Mouse (Mus musculus) adrenal gland, adult 18-20 months (tissue): ENCODE results near the gene Lrrc41. TPM values are rescaled to one million over a fixed set of nuclear protein-coding genes. Genes with fewer than 3 reads are reported as not detected.
A peak's percentile ranks its signal among the peaks of the same experiment; 100 is the strongest.

ENCODE experiments used
- DNase-seq, 2 experiments: peaks; one replicate each; pipeline ENCODE4 v3.0.0; 2021 to 2022; ENCODE audit warnings: low spot score in 2 of 2
- long read RNA-seq, 2 experiments: library from polyadenylated mRNA; stranded (forward); transcript quantifications; one replicate each; pipeline ENCODE4 v2.0.0; 2021
- total RNA-seq, 2 experiments: library from RNA; stranded (reverse); gene quantifications; 1 replicate in 1 of 2; 2 replicates in 1 of 2; pipeline ENCODE4 v1.2.3; 2021

The Lrrc41 gene
- 10 to 100 TPM; 73.7 to 81.7 TPM for total RNA-seq
- long read RNA-seq, experiment 1, transcript Lrrc41-201 (10 exons, 3,065 nt): major isoform, 77 of 91 reads
- long read RNA-seq, experiment 1, partial matches to known transcripts: 7 of 91 reads
- long read RNA-seq, experiment 1, other reads (novel, unspliced or antisense): 7 of 91 reads
- long read RNA-seq, experiment 2, transcript Lrrc41-201 (10 exons, 3,065 nt): major isoform, 58 of 82 reads
- long read RNA-seq, experiment 2, partial matches to known transcripts: 21 of 82 reads
- long read RNA-seq, experiment 2, other reads (novel, unspliced or antisense): 3 of 82 reads

- DNase-seq: peak; percentile 94
Measured at GRCm38 (mm10) chr4:116074861-116075620, at the start of gene Lrrc41, which contains the start of gene Uqcrh. TSS of gene Lrrc41 (plus strand) at chr4:116075269. TSS of gene Uqcrh (minus strand) at chr4:116075071.

GRCm38 (mm10) chr4:116032906-116033305 is 42.2 kb upstream of the Lrrc41 start:
- DNase-seq: no peak

- no peak for DNase-seq
Measured at GRCm38 (mm10) chr4:116033374-116033773, 41.7 kb upstream of the Lrrc41 start.

- no peak for DNase-seq
Measured at GRCm38 (mm10) chr4:116040466-116040865, 34.6 kb upstream of the Lrrc41 start.

- no peak for DNase-seq
Measured at GRCm38 (mm10) chr4:116042186-116042585, 32.9 kb upstream of the Lrrc41 start.

GRCm38 (mm10) chr4:116046604-116047003 is 28.5 kb upstream of the Lrrc41 start:
- no peak for DNase-seq

GRCm38 (mm10) chr4:116047681-116048080 is 27.4 kb upstream of the Lrrc41 start:
- DNase-seq: no peak

- peak in 1 of 2 experiments; percentile 18 for DNase-seq
Measured at GRCm38 (mm10) chr4:116048130-116048920, 26.7 kb upstream of the Lrrc41 start.

- DNase-seq: no peak
Measured at GRCm38 (mm10) chr4:116049211-116049610, 25.9 kb upstream of the Lrrc41 start.

GRCm38 (mm10) chr4:116052526-116053293 is 22.4 kb upstream of the Lrrc41 start:
- DNase-seq: peak; percentile 29 to 32

GRCm38 (mm10) chr4:116053399-116053961 is 21.6 kb upstream of the Lrrc41 start, which contains the start of gene Nsun4:
TSS of gene Nsun4 (minus strand) at chr4:116053876.
- peak; percentile 83 to 85 for DNase-seq

- DNase-seq: no peak
Measured at GRCm38 (mm10) chr4:116057559-116057958, 17.5 kb upstream of the Lrrc41 start.

GRCm38 (mm10) chr4:116059012-116059726 is 15.9 kb upstream of the Lrrc41 start:
- DNase-seq: no peak

- DNase-seq: no peak
Measured at GRCm38 (mm10) chr4:116063855-116064254, 11.2 kb upstream of the Lrrc41 start.

- DNase-seq: no peak
Measured at GRCm38 (mm10) chr4:116070116-116070515, 5.0 kb upstream of the Lrrc41 start.

GRCm38 (mm10) chr4:116073146-116073545 is 1.9 kb upstream of the Lrrc41 start:
- no peak for DNase-seq

GRCm38 (mm10) chr4:116074145-116074675 is 859 bp upstream of the Lrrc41 start:
- DNase-seq: no peak

GRCm38 (mm10) chr4:116075631-116076368 is 731 bp downstream of the Lrrc41 start:
- DNase-seq: peak; percentile 71
